Mouse (Mus musculus) adrenal gland (tissue): ENCODE results near the gene Prkci.

Experiments
- intact Hi-C: fragments of 180-260 bp; cut with DNase I; formaldehyde crosslinking; loops from one replicate; pipeline ENCODE4 v1.15.1; 2025

Prkci gene

GRCm38 (mm10) chr3:31038689-31039088, 43.1 kb downstream of the Prkci start:
- intact Hi-C loops = no loop called here

GRCm38 (mm10) chr3:31042992-31043391, 47.4 kb downstream of the Prkci start:
- intact Hi-C loops = no loop called here

GRCm38 (mm10) chr3:31047263-31047662, 51.7 kb downstream of the Prkci start:
- intact Hi-C loops = no loop called here

GRCm38 (mm10) chr3:31049087-31049486, 53.5 kb downstream of the Prkci start:
- intact Hi-C loops = no loop called here

GRCm38 (mm10) chr3:31050375-31050774, 54.8 kb downstream of the Prkci start:
- intact Hi-C loops = loop anchor here (10.0 kb wide), 2 partner anchors 184 to 404 kb away; no protein-coding TSS in a partner anchor

GRCm38 (mm10) chr3:31051730-31052129, 56.2 kb downstream of the Prkci start:
- intact Hi-C loops = loop anchor here (10.0 kb wide), 2 partner anchors 183 to 403 kb away; no protein-coding TSS in a partner anchor

- intact Hi-C loops = loop anchor here (10.0 kb wide), 2 partner anchors 182 to 402 kb away; no protein-coding TSS in a partner anchor
Measured at GRCm38 (mm10) chr3:31053191-31053590, 57.6 kb downstream of the Prkci start.

- intact Hi-C loops = loop anchor here (5.0 to 10.0 kb wide), 3 partner anchors 37 to 400 kb away; no protein-coding TSS in a partner anchor
Measured at GRCm38 (mm10) chr3:31054888-31055287, 59.3 kb downstream of the Prkci start.

GRCm38 (mm10) chr3:31056047-31056650, 60.6 kb downstream of the Prkci start:
- intact Hi-C loops = loop anchor here (2.0 to 10.0 kb wide), 4 partner anchors 36 to 399 kb away; no protein-coding TSS in a partner anchor

GRCm38 (mm10) chr3:31056651-31057627, 61.4 kb downstream of the Prkci start:
- intact Hi-C loops = loop anchor here (2.0 to 10.0 kb wide), 4 partner anchors 35 to 398 kb away; no protein-coding TSS in a partner anchor

- intact Hi-C loops = loop anchor here (10.0 kb wide), 1 partner anchor 544 kb away; no protein-coding TSS in a partner anchor
Measured at GRCm38 (mm10) chr3:31060745-31061102, 65.2 kb downstream of the Prkci start.

GRCm38 (mm10) chr3:31061103-31061785, 65.7 kb downstream of the Prkci start:
- intact Hi-C loops = loop anchor here (10.0 kb wide), 1 partner anchor 544 kb away; no protein-coding TSS in a partner anchor

GRCm38 (mm10) chr3:31061786-31062120, 66.2 kb downstream of the Prkci start:
- intact Hi-C loops = loop anchor here (10.0 kb wide), 1 partner anchor 543 kb away; no protein-coding TSS in a partner anchor

GRCm38 (mm10) chr3:31062325-31062724, 66.8 kb downstream of the Prkci start:
- intact Hi-C loops = loop anchor here (10.0 kb wide), 1 partner anchor 542 kb away; no protein-coding TSS in a partner anchor

GRCm38 (mm10) chr3:31068482-31068881, 72.9 kb downstream of the Prkci start:
- intact Hi-C loops = loop anchor here (10.0 kb wide), 1 partner anchor 536 kb away; no protein-coding TSS in a partner anchor

- intact Hi-C loops = no loop called here
Measured at GRCm38 (mm10) chr3:31071804-31072203, 76.3 kb downstream of the Prkci start.

- intact Hi-C loops = no loop called here
Measured at GRCm38 (mm10) chr3:31075808-31076207, 80.3 kb downstream of the Prkci start.

GRCm38 (mm10) chr3:31077068-31077703, 81.6 kb downstream of the Prkci start:
- intact Hi-C loops = no loop called here

GRCm38 (mm10) chr3:31079450-31079849, 83.9 kb downstream of the Prkci start:
- intact Hi-C loops = no loop called here

GRCm38 (mm10) chr3:31080791-31081502, 85.4 kb downstream of the Prkci start:
- intact Hi-C loops = no loop called here
